ENCODE assay signal across 17 mouse cellular contexts in genomic region chr14:118699508-118699907, GRCm38 (mm10). TPM values are rescaled to one million over a fixed set of nuclear protein-coding genes. Genes with fewer than 3 reads are reported as not detected.
DNase-seq lines count a peak whose midpoint lies in the region; ATAC-seq and TF ChIP-seq lines count a peak whose summit lies in the region.
"Had no signal": no experiment of that assay in that cellular context is flagged by ENCODE, and none has a peak within 500 bp of the region (broad histone marks: within the 10 kb centered on the region; RNA-seq: fewer than 3 reads in every experiment).

No protein-coding gene starts in this region.

- no peak overlapping the region for H3K4me2 ChIP-seq in hindbrain, embryonic 13.5 days
- peak overlapping the region; percentile 35 for H3K4me2 ChIP-seq in kidney, embryonic 16.5 days (replicated peaks; ENCODE audit: low read depth, low read length)
- H3K4me2 ChIP-seq: embryonic facial prominence, embryonic 12.5 days; forebrain, embryonic 15.5 days; heart, embryonic 12.5 days; hindbrain, embryonic 14.5 days had no signal

- no peak for TF ChIP-seq CTCF in E14TG2a.4 (conservative IDR thresholded peaks at IDR 0.05; ENCODE audit: low read length)

- H3K4me1 ChIP-seq in hindbrain, embryonic 10.5 days (replicated peaks) = peaks cover 30% of the 10 kb centered on the region
- H3K4me1 ChIP-seq in hindbrain, embryonic 13.5 days (replicated peaks) = no peaks in the 10 kb centered on the region
- peaks cover 20% of the 10 kb centered on the region for H3K4me1 ChIP-seq in kidney, embryonic 16.5 days (ENCODE audit: insufficient read depth, low read length)
- H3K4me1 ChIP-seq in E14TG2a.4 (replicated peaks; ENCODE audit: low read depth, low read length) = peaks cover 96% of the 10 kb centered on the region
- H3K4me1 ChIP-seq: forebrain, embryonic 15.5 days; heart, embryonic 12.5 days had no signal

- H3K36me3 ChIP-seq in hindbrain, embryonic 10.5 days = peaks cover 13% of the 10 kb centered on the region; the same call in 1 of the 2 replicates
- H3K36me3 ChIP-seq in hindbrain, embryonic 13.5 days = no peaks in the 10 kb centered on the region
- H3K36me3 ChIP-seq in kidney, embryonic 16.5 days (ENCODE audit: insufficient read depth, low read length) = no peaks in the 10 kb centered on the region
- peaks cover 81% of the 10 kb centered on the region for H3K36me3 ChIP-seq in E14TG2a.4 (ENCODE audit: insufficient read depth, low read length)
- H3K36me3 ChIP-seq: embryonic facial prominence, embryonic 12.5 days; forebrain, embryonic 15.5 days; heart, embryonic 12.5 days had no signal

- no peak overlapping the region for H3K4me3 ChIP-seq in hindbrain, embryonic 10.5 days
- no peak overlapping the region for H3K4me3 ChIP-seq in hindbrain, embryonic 13.5 days
- no peak overlapping the region for H3K4me3 ChIP-seq in kidney, embryonic 16.5 days (ENCODE audit: low read length)
- peak overlapping the region; percentile 62 for H3K4me3 ChIP-seq in E14TG2a.4 (replicated peaks; ENCODE audit: low read length)
- H3K4me3 ChIP-seq: embryonic facial prominence, embryonic 12.5 days; forebrain, embryonic 15.5 days; heart, adult 2 months; heart, embryonic 12.5 days had no signal

- no peaks in the 10 kb centered on the region for H3K9me3 ChIP-seq in hindbrain, embryonic 10.5 days
- no peaks in the 10 kb centered on the region for H3K9me3 ChIP-seq in hindbrain, embryonic 13.5 days
- no peaks in the 10 kb centered on the region for H3K9me3 ChIP-seq in kidney, embryonic 16.5 days (ENCODE audit: low read length)
- no peaks in the 10 kb centered on the region for H3K9me3 ChIP-seq in E14TG2a.4 (ENCODE audit: low read length)
- H3K9me3 ChIP-seq: embryonic facial prominence, embryonic 12.5 days; forebrain, embryonic 15.5 days; heart, embryonic 12.5 days had no signal

- DNase-seq in hindbrain, embryonic 10.5 days (ENCODE audit: low spot score) = no peak
- no peak for DNase-seq in kidney, postnatal 36 days
- DNase-seq in thymus, postnatal 25 days = no peak
- DNase-seq: adrenal gland, postnatal 10 days; cerebellum, adult 11 months; cerebellum, adult 8-10 months; cerebellum, postnatal 14 days; gastrocnemius, postnatal 14 days; heart, adult 2 months had no signal

- WGBS in hindbrain, embryonic 10.5 days = 84% methylated on average over 10 of the region's 10 CpGs
- WGBS in hindbrain, embryonic 13.5 days = 74% methylated on average over 10 of the region's 10 CpGs
- 27% methylated on average over 10 of the region's 10 CpGs for WGBS in kidney, embryonic 16.5 days

- H3K27me3 ChIP-seq in hindbrain, embryonic 10.5 days (ENCODE audit: insufficient read depth, poor library complexity, severe bottlenecking) = peaks cover 16% of the 10 kb centered on the region
- peaks cover 15% of the 10 kb centered on the region for H3K27me3 ChIP-seq in hindbrain, embryonic 13.5 days
- H3K27me3 ChIP-seq in kidney, embryonic 16.5 days (ENCODE audit: insufficient read depth, low read length) = peaks cover 1% of the 10 kb centered on the region; the same call in 1 of the 2 replicates
- no peaks in the 10 kb centered on the region for H3K27me3 ChIP-seq in E14TG2a.4 (ENCODE audit: insufficient read depth, low read length)

- peak overlapping the region; percentile 23; the same call in 1 of the 2 replicates for H3K27ac ChIP-seq in hindbrain, embryonic 10.5 days
- H3K27ac ChIP-seq in hindbrain, embryonic 13.5 days = no peak overlapping the region
- H3K27ac ChIP-seq in kidney, embryonic 16.5 days (ENCODE audit: low read length) = no peak overlapping the region
- H3K27ac ChIP-seq: embryonic facial prominence, embryonic 12.5 days; forebrain, embryonic 15.5 days; heart, adult 2 months; hindbrain, embryonic 14.5 days had no signal

- ATAC-seq in hindbrain, embryonic 13.5 days (ENCODE audit: low FRiP score) = no peak
- no peak for ATAC-seq in kidney, embryonic 16.5 days (ENCODE audit: low FRiP score, low TSS enrichment)
- ATAC-seq in megakaryocyte, adult 5-6 weeks (ENCODE audit: poor library complexity, severe bottlenecking) = peak; percentile 17; the same call in 1 of the 2 replicates
- ATAC-seq: forebrain, embryonic 15.5 days had no signal

- H3K9ac ChIP-seq in hindbrain, embryonic 13.5 days = no peak overlapping the region
- no peak overlapping the region for H3K9ac ChIP-seq in kidney, embryonic 16.5 days (replicated peaks; ENCODE audit: low read length)
- H3K9ac ChIP-seq: embryonic facial prominence, embryonic 12.5 days; forebrain, embryonic 15.5 days; heart, embryonic 12.5 days; hindbrain, embryonic 14.5 days had no signal

RNA-seq across cellular contexts. Expression of gene Abcc4, which starts 6.5 kb away (rescaled TPM):
- 2.8 and 4.6 TPM in 2 replicates for polyA plus RNA-seq in hindbrain, embryonic 10.5 days (2016; fragmentation: Nextera tagmentation; extraction: Ambion mirVana)
- polyA plus RNA-seq in hindbrain, embryonic 13.5 days (2015; fragmentation: Nextera tagmentation; extraction: Ambion mirVana) = 1.9 and 2.0 TPM in 2 replicates
- 7.4 and 7.9 TPM in 2 replicates for polyA plus RNA-seq in kidney, embryonic 16.5 days (2015; fragmentation: Nextera tagmentation; extraction: Ambion mirVana)
- total RNA-seq in megakaryocyte, adult 5-6 weeks (2015) = 29.8 and 32.4 TPM in 2 replicates
- 24.6 and 28.5 TPM in 2 replicates for total RNA-seq in megakaryocyte, adult 5-6 weeks (2017)
